Mouse (Mus musculus): ENCODE measurements around the gene Uqcr11. TPM values are rescaled to one million over a fixed set of nuclear protein-coding genes. Genes with fewer than 3 reads are reported as not detected.

Uqcr11 gene
- polyA plus RNA-seq, 1 experiment = 1,025 TPM

DNA sequence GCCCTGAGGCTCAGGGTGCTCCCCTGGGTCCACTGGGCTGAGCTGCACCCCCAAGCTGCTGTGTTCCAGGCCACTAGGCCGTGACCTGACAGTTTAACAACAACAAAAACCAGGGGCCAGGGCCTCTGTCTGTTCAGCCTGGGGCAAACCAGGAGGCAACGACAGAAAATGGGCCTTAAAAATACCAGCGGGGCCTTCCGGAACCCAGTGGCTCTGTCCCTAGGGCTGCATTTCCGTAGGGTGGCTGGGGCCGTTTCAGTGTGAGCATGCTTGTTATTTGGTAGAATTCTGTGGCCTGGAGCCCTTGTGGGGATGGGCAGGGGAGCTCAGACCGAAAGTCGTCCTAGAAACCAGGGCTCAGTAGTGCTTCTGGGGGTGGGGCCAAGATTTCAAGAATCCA is 23.2 kb upstream of the Uqcr11 start:
- H3K4me3 ChIP-seq (ENCODE audit: insufficient read depth, poor library complexity, severe bottlenecking) = no peak overlapping the region
- H3ac ChIP-seq (ENCODE audit: control insufficient read depth, insufficient read length, low read depth) = no peak overlapping the region
- H3K27me3 ChIP-seq (ENCODE audit: control insufficient read depth, insufficient read depth, insufficient read length) = no peaks in the 10 kb centered on the region
- peaks cover 77% of the 10 kb centered on the region for H3K79me2 ChIP-seq (ENCODE audit: control insufficient read depth, insufficient read depth)
- peaks cover 59% of the 10 kb centered on the region for H3K36me3 ChIP-seq (ENCODE audit: control insufficient read depth, insufficient read depth)
- TF ChIP-seq MAX (IDR thresholded peaks at IDR 0.05) = no peak
- H3K79me3 ChIP-seq (ENCODE audit: low read depth) = peaks cover 41% of the 10 kb centered on the region

DNA sequence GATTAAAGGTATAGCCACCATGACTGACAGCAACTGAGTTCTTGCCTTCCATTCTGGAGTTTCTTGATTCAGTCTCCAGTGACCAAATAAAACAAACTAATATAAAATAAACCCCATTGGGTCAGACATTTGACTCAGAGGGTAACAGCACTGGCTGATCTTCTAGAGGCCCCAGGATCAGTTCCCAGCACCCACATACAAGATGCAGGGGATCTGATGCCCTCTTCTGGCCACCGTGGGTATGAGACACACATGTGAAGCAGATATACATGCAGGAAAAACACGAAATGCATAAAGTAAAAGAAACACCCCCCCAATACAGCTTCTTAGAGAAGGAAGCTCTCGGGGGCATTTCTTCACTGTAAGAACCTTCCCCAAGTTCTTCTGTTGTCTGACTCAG is 18.4 kb upstream of the Uqcr11 start:
- peaks cover 21% of the 10 kb centered on the region for H3K79me3 ChIP-seq (ENCODE audit: low read depth)
- peaks cover 68% of the 10 kb centered on the region for H3K79me2 ChIP-seq (ENCODE audit: control insufficient read depth, insufficient read depth)
- TF ChIP-seq CTCF (IDR thresholded peaks at IDR 0.05; ENCODE audit: control insufficient read depth, insufficient read depth, insufficient read length) (no peak), MAX (IDR thresholded peaks at IDR 0.05) (no peak), MYOG (IDR thresholded peaks at IDR 0.05; ENCODE audit: control insufficient read depth, extremely low read depth, insufficient read length) (no peak), MYOD1 (IDR thresholded peaks at IDR 0.05; ENCODE audit: control insufficient read depth, insufficient read length, low read depth) (no peak), FOSL1 (IDR thresholded peaks at IDR 0.05; ENCODE audit: insufficient read depth, low read length, poor library complexity, severe bottlenecking) (no peak), CEBPB (IDR thresholded peaks at IDR 0.05; ENCODE audit: low read depth) (no peak), USF1 (IDR thresholded peaks at IDR 0.05; ENCODE audit: low read depth) (no peak)
- H3K4me3 ChIP-seq (ENCODE audit: insufficient read depth, poor library complexity, severe bottlenecking) = no peak overlapping the region
- peaks cover 88% of the 10 kb centered on the region for H3K36me3 ChIP-seq (ENCODE audit: control insufficient read depth, insufficient read depth)
- no peak overlapping the region for H3ac ChIP-seq (ENCODE audit: control insufficient read depth, insufficient read length, low read depth)
- no peaks in the 10 kb centered on the region for H3K27me3 ChIP-seq (ENCODE audit: control insufficient read depth, insufficient read depth, insufficient read length)

DNA sequence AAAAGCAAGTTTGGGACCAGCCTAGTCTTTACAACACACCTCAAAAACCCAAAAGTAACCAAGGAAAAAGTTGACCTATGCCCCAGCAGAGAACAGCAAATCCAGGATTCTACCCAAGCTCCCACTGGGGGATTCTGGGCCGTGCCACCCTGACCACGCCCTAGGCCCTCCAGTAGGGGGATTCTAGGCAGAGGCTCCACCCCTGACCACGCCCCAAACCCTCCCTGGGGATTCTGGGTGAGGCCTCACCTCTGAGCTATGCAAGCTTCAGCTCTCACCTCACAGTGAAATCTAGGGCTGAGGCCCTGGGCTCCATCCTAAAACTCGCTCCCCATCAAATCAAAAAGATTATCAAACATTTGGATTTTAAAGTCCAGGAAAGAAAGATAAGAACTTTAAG is 16.9 kb upstream of the Uqcr11 start:
- Histone ChIP-seq H3K36me3 (ENCODE audit: control insufficient read depth, insufficient read depth) (peaks cover 87% of the 10 kb centered on the region), H3K79me3 (ENCODE audit: low read depth) (peaks cover 14% of the 10 kb centered on the region), H3K79me2 (ENCODE audit: control insufficient read depth, insufficient read depth) (peaks cover 53% of the 10 kb centered on the region)

DNA sequence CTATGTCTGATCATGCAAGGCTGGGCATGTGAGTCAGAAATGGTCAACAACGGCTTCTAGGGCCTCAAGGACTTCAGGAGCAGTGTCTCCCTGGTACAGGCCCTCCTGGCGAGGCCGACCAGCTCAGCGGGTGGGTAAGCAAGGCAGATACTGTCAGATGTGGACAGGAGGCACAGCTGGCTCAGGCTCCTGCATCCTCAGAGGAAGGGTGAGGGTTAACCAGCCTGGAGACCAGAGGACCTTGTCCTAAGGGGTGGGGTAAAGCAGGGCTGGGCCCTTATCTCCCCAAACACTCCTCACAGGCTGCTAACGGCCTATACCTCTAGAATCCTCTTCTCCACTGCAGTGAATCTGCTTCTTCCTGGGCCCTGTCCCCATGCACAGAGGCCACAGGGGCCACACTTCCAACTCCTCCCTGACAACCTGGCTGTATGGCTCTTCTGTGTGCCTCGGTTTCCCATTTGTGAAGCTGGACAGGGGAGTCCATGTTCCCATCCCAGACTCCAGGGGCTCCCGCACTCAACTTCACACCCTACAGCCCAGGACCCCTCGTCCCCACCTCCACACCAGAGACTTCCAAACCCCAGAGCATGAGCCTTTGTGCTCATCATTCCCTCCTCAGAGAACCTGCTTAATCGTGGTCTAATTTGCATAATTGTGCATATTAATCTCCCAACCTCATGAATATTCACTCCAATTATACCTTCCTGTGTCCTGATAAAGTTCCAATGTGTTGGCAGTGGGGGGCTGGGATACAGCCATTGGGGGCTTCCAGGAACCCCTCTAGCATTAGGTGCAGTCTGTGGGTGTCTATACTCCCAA is 15.2 kb upstream of the Uqcr11 start:
- Histone ChIP-seq H3ac (ENCODE audit: control insufficient read depth, insufficient read length, low read depth) (no peak overlapping the region), H3K4me3 (ENCODE audit: insufficient read depth, poor library complexity, severe bottlenecking) (no peak overlapping the region), H3K79me2 (ENCODE audit: control insufficient read depth, insufficient read depth) (peaks cover 38% of the 10 kb centered on the region), H3K36me3 (ENCODE audit: control insufficient read depth, insufficient read depth) (peaks cover 85% of the 10 kb centered on the region), H3K27me3 (ENCODE audit: control insufficient read depth, insufficient read depth, insufficient read length) (no peaks in the 10 kb centered on the region), H3K79me3 (ENCODE audit: low read depth) (peaks cover 12% of the 10 kb centered on the region)
- TF ChIP-seq CTCF (IDR thresholded peaks at IDR 0.05; ENCODE audit: control insufficient read depth, insufficient read depth, insufficient read length) (no peak), USF1 (IDR thresholded peaks at IDR 0.05; ENCODE audit: low read depth) (no peak), MAX (IDR thresholded peaks at IDR 0.05) (no peak), MYOG (IDR thresholded peaks at IDR 0.05; ENCODE audit: control insufficient read depth, extremely low read depth, insufficient read length) (no peak), CEBPB (IDR thresholded peaks at IDR 0.05; ENCODE audit: low read depth) (no peak), FOSL1 (IDR thresholded peaks at IDR 0.05; ENCODE audit: insufficient read depth, low read length, poor library complexity, severe bottlenecking) (no peak), MYOD1 (IDR thresholded peaks at IDR 0.05; ENCODE audit: control insufficient read depth, insufficient read length, low read depth) (no peak)

More for the DNA sequence above, 16.9 kb upstream of the Uqcr11 start:
- Histone ChIP-seq H3K27me3 (ENCODE audit: control insufficient read depth, insufficient read depth, insufficient read length) (no peaks in the 10 kb centered on the region), H3K4me3 (ENCODE audit: insufficient read depth, poor library complexity, severe bottlenecking) (no peak overlapping the region), H3ac (ENCODE audit: control insufficient read depth, insufficient read length, low read depth) (no peak overlapping the region)
- TF ChIP-seq FOSL1 (IDR thresholded peaks at IDR 0.05; ENCODE audit: insufficient read depth, low read length, poor library complexity, severe bottlenecking) = no peak
- TF ChIP-seq MYOD1 (IDR thresholded peaks at IDR 0.05; ENCODE audit: control insufficient read depth, insufficient read length, low read depth) = no peak
- TF ChIP-seq CEBPB (IDR thresholded peaks at IDR 0.05; ENCODE audit: low read depth) = no peak
- no peak for TF ChIP-seq MAX (IDR thresholded peaks at IDR 0.05)
- no peak for TF ChIP-seq USF1 (IDR thresholded peaks at IDR 0.05; ENCODE audit: low read depth)
- no peak for TF ChIP-seq CTCF (IDR thresholded peaks at IDR 0.05; ENCODE audit: control insufficient read depth, insufficient read depth, insufficient read length)
- TF ChIP-seq MYOG (IDR thresholded peaks at IDR 0.05; ENCODE audit: control insufficient read depth, extremely low read depth, insufficient read length) = no peak

DNA sequence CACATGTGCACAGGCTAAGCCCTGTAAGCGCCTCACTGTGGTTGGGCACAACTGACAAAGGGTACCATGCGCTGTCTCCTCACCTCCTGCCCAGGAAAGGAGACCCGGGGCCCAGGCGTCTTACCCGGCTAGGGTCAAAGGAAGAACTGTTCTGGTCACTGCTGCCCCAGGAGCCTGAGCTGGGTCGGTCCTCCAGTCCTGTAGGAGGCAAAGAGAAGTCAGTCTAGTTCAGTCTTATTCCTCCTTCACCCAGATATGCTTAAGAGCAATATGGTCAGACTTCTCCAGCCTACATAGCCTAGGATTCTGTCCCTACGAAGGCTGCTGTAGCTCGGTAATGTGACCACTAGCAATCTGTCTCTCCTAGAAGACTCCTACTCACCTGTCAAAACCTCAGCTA is 14.6 kb upstream of the Uqcr11 start:
- Histone ChIP-seq H3K27me3 (ENCODE audit: control insufficient read depth, insufficient read depth, insufficient read length) (no peaks in the 10 kb centered on the region), H3K4me3 (ENCODE audit: insufficient read depth, poor library complexity, severe bottlenecking) (no peak overlapping the region), H3ac (ENCODE audit: control insufficient read depth, insufficient read length, low read depth) (no peak overlapping the region), H3K79me3 (ENCODE audit: low read depth) (peaks cover 12% of the 10 kb centered on the region), H3K79me2 (ENCODE audit: control insufficient read depth, insufficient read depth) (peaks cover 33% of the 10 kb centered on the region), H3K36me3 (ENCODE audit: control insufficient read depth, insufficient read depth) (peaks cover 85% of the 10 kb centered on the region)
- TF ChIP-seq CTCF (IDR thresholded peaks at IDR 0.05; ENCODE audit: control insufficient read depth, insufficient read depth, insufficient read length) (no peak), FOSL1 (IDR thresholded peaks at IDR 0.05; ENCODE audit: insufficient read depth, low read length, poor library complexity, severe bottlenecking) (no peak), MYOG (IDR thresholded peaks at IDR 0.05; ENCODE audit: control insufficient read depth, extremely low read depth, insufficient read length) (no peak), MAX (IDR thresholded peaks at IDR 0.05) (no peak), CEBPB (IDR thresholded peaks at IDR 0.05; ENCODE audit: low read depth) (no peak), MYOD1 (IDR thresholded peaks at IDR 0.05; ENCODE audit: control insufficient read depth, insufficient read length, low read depth) (no peak)

DNA sequence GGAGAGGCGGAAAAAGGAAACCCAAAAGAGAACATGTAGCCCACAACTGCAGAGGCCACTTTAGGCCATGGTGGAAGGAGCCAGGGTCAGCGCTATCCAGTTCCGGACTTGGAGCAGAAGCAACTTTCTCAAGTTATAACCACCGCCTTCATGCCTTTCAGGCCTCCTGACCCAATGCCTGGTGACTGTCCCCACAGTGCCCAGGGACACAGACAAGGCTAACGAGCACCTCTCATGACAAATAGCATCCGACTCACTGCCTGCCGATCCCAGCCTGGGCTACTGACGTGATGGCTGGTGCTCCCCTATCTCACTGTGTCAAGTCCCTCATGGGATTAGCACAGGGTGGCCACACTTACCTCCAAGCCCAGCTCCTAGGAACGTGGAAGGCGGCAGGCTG is 14.1 kb upstream of the Uqcr11 start:
- Histone ChIP-seq H3K27me3 (ENCODE audit: control insufficient read depth, insufficient read depth, insufficient read length) (no peaks in the 10 kb centered on the region), H3ac (ENCODE audit: control insufficient read depth, insufficient read length, low read depth) (no peak overlapping the region), H3K4me3 (ENCODE audit: insufficient read depth, poor library complexity, severe bottlenecking) (no peak overlapping the region), H3K79me2 (ENCODE audit: control insufficient read depth, insufficient read depth) (peaks cover 33% of the 10 kb centered on the region), H3K36me3 (ENCODE audit: control insufficient read depth, insufficient read depth) (peaks cover 85% of the 10 kb centered on the region), H3K79me3 (ENCODE audit: low read depth) (peaks cover 12% of the 10 kb centered on the region)
- TF ChIP-seq FOSL1 (IDR thresholded peaks at IDR 0.05; ENCODE audit: insufficient read depth, low read length, poor library complexity, severe bottlenecking) (no peak), MAX (IDR thresholded peaks at IDR 0.05) (no peak)

Measured in C2C12 (cell line).